Mouse (Mus musculus): Measurements from ENCODE around the gene Hsd3b5.
"Not testable (repeated sequence)": the region's sequence is repeated elsewhere in the genome, so short reads cannot be mapped to it uniquely, and the experiment has no call there.

Gene Hsd3b5

GRCm38 (mm10) chr3:98630152-98630551 lies at the start of gene Hsd3b5:
Hsd3b5 (minus strand) TSS chr3:98630252.
- DNase-seq, result no peak

- DNase-seq, result no peak
These were observed 5.1 kb upstream of the Hsd3b5 start for GRCm38 (mm10) chr3:98635145-98635544.

- no peak for DNase-seq
These were observed 419 bp downstream of the Hsd3b5 start for GRCm38 (mm10) chr3:98629633-98630032.

- not testable (repeated sequence) for DNase-seq
These were observed 13.3 kb downstream of the Hsd3b5 start for GRCm38 (mm10) chr3:98616786-98617185.

- not testable (repeated sequence) for DNase-seq
These were observed 13.8 kb downstream of the Hsd3b5 start for GRCm38 (mm10) chr3:98616244-98616643.

GRCm38 (mm10) chr3:98614406-98614927 lies 15.6 kb downstream of the Hsd3b5 start:
- DNase-seq, result not testable (repeated sequence)

GRCm38 (mm10) chr3:98613963-98614362 lies 16.1 kb downstream of the Hsd3b5 start:
- no peak for DNase-seq

- DNase-seq, result not testable (repeated sequence)
These were observed 16.5 kb downstream of the Hsd3b5 start for GRCm38 (mm10) chr3:98613540-98613939.

GRCm38 (mm10) chr3:98588707-98589106 lies 41.3 kb downstream of the Hsd3b5 start, which contains the start of gene Gm10681:
Gm10681 (minus strand) TSS chr3:98588807.
- DNase-seq, result no peak

- DNase-seq, result no peak
These were observed 42.3 kb downstream of the Hsd3b5 start for GRCm38 (mm10) chr3:98587721-98588120.

- DNase-seq, result not testable (repeated sequence)
These were observed 47.4 kb downstream of the Hsd3b5 start for GRCm38 (mm10) chr3:98582622-98583021.

- not testable (repeated sequence) for DNase-seq
These were observed 47.9 kb downstream of the Hsd3b5 start for GRCm38 (mm10) chr3:98582202-98582601.

- DNase-seq, result peak; percentile 2
These were observed 49.0 kb downstream of the Hsd3b5 start for GRCm38 (mm10) chr3:98581024-98581423.

Data from cerebellum, adult 8-10 months (tissue).